Mouse (Mus musculus) cerebellum, adult 9-10 months (tissue): Measurements from ENCODE around the gene Kidins220.

ENCODE experiments used
- DNase-seq: peaks from one replicate; pipeline ENCODE4 v3.0.0; 2022

The Kidins220 gene

DNA sequence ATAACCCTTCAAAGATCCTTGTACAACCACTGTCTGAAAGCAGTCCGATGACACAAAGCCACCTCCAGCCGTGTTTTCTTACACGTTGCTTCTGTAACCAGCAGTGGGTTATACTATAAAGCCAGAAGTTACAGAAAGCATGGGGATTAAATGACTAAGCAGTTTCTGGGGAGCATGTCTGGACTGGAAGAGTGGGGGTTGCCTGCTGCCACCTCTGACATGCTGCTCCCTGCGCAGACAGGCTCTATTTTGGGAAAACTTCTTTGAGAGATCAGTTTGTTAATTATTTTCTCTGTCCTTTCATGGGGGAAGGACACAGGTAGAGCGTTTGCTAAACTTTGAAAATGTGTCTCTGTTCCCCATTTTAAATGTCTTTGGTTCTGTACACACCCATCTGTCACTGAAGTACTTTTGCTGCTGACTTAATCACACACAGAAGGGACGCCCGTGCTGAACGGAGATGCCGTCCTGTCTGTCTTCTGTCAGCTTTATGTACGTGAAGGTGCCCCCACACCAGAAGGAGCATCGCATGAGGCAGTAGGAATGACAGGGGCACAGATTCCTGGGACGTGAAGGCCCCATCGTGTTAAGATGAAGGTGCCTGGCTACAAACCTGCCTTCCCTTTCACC, 11.2 kb upstream of the Kidins220 start:
- no peak for DNase-seq

GRCm38 (mm10) chr12:24965406-24965805, 9.3 kb upstream of the Kidins220 start:
- DNase-seq = peak; percentile 64

DNA sequence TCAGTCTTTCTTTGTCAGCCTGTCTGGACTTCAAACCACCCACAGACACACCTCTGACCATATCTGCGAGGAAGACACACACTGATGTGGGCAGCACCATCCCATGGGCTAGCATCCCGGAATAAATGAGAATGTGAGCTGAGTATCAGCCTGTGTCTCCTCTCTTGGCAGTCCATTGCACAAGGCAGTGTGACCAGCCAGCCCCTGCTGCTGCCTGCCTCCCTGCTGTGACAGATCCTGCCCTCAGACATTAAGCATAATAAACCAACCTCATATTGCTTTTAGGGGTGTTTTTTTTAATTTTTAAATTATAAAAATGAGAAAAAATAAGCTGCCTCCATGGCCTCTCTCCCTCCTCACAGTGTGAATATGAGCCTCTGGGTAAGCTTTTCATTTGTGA, 8.7 kb upstream of the Kidins220 start:
- peak; percentile 45 for DNase-seq

- no peak for DNase-seq
These were observed 3.1 kb upstream of the Kidins220 start for GRCm38 (mm10) chr12:24971490-24972200.

- no peak for DNase-seq
These were observed 2.1 kb upstream of the Kidins220 start for GRCm38 (mm10) chr12:24972371-24973350.

GRCm38 (mm10) chr12:24973586-24973985, 1.1 kb upstream of the Kidins220 start:
- no peak for DNase-seq

GRCm38 (mm10) chr12:24975115-24975733, 499 bp downstream of the Kidins220 start:
- peak; percentile 89 for DNase-seq

DNA sequence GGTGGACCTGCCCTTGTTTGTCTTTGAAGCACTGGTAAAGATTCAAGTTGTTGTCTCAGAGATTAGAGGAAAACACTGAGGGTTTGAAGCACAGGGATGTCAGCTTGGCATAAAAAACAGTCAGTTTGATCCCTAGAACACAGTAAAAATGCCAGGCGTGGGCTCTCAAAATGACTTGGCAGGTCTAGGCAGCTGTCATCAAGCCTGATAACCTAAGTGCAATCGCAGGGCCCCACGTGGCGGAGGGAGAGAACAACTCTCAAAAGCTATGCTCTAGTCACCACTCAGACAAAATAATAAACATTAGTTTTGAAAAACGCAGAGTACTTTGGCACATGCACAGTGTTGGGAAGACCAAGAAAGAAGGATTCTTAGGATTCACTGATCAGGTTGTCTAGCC, 10.5 kb downstream of the Kidins220 start:
- DNase-seq = no peak

DNA sequence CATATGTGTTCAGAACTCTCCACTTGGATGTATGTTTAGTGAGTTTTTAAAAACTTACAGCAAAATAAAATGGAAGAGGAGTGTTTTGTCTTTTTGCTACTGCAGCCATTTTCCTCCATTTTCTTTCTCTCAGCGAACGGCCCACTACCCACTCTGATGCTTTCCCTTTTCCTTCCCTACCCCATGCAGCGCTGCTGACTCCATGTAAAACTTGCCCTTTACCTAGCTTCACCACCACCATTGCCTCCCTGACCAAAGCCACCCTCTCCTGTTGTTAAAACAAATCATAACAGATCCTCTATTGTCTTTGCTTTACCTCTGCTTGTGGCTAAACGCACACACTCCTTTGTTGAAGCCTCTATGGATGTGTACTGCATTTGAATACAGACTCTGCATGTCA, 20.6 kb downstream of the Kidins220 start:
- DNase-seq = no peak

DNA sequence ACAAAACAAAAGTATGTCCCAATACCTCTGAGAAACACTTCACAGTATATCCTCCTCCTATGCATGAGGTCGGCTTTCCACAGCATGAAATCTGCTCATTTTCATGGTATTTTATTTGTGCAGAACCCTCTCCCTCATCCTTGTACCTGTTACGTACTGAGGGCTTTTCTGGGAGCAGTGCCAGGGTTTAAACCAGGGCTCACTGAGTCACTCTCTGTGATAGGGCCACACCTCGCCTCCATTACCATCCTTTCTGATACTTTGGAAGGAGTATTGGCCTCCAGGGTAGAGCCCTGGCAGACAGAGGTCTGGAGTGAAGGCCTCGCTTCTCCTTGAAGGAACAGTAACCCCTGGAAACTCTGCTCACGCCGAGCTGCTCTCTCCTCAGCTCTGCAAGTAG, 30.6 kb downstream of the Kidins220 start:
- DNase-seq = no peak

DNA sequence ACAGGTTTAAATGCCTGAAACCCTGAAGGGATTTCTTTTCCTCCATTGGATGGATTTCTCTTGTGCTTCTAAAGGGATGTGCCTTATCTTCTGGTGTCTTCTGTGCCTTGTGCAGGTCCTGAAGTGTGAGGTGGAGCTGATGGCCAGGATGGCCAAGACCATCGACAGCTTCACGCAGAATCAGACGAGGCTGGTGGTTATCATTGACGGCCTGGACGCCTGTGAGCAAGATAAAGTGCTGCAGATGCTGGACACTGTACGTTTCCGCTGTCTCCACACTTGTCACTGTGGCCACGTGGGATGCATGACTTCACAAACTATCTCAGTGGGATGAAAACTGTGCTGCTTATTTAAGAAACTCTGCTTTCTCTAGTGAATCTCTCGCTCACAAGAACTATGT, 35.2 kb downstream of the Kidins220 start:
- DNase-seq = no peak

DNA sequence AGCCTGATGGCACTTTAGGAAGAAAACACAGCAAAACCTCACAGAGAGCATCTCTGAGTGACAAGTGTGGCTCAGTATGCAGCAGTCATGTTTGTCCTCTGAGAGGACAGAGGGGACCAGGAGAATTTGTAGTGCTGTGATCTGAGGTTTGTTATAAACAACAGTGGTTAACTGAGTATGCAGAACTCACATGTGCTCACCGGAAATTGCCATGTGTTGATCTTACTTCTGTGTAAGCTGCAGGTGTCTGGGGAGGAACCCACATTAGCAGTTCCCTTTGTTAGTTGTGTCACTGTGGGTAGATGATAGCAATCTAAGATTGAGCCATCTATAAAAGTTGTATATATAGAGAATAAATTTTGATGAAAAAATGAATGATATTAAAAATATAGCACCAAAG, 35.7 kb downstream of the Kidins220 start:
- DNase-seq = no peak

- no peak for DNase-seq
These were observed 37.1 kb downstream of the Kidins220 start for GRCm38 (mm10) chr12:25011733-25012367.

DNA sequence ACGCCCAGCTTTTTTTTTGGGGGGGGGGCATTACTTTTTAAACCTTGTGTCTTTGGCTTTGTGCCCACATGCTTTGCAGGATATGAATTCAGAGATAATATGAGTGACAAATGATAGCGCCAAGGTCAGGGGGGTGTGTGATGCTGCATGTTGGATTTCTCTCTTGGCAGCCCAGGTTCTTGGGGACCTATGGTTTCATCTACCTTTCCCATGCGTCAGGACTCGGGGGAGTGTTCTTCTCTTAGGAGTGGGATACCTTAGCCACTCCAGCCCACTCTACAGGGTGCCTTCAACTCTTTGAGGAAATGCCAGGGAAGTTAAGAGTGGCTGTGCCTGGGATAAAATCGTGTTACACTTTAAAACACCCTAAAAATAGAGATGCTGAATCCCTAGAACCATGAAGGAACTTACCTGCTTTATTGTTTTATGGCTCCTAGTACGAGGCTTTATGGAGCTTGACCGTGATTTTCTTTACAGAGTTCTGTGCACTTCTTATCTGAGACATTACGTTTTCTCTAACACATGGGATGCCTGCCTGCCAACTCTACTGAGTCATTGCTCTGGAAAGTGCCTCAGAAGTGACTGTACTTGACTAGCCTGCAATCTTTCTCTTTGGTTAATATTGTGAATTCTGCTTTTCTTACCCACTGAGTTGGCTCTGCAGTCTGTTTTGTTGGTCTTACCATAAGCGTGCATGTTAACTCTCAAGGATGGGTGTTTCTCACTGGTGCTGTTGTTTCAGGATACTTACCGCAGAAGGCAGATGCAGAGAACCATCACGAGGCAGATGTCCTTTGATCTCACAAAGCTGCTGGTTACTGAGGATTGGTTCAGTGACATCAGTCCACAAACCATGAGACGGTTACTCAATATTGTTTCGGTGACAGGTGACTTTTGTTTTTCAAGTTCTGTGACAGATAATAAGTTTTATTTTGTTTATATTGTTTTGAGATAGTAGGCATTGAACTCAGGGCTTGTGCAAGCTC, 38.1 kb downstream of the Kidins220 start:
- no peak for DNase-seq

DNA sequence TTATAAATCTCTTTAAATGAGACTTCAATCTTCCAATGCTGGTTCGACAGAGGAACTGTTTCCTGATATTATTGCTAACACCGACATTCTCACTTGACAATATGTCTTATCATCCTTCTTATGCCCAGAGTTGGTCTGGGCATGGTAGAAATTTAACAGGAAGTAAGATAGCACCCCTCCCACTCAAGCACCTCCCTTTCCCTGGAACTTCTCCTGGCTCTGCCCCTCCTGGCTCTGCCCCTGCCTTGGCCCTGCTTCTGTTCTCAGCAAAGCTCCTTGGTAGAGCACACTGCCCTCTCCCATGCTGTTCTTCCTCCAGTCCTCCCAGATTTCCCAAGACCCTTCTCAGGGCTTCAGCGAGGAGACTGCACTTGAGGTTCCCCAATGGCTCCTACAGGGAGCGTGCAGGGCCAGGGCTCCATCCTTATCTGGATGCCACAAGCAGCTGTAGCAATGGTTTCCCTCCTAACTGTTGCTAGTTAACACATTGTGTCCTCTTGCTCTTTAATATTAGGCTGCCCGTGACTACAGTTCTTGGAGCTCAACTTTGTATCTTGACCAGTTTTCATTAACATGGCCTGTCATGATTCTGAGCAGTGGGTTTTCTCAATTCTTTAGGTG, 39.7 kb downstream of the Kidins220 start:
- DNase-seq = no peak

- no peak for DNase-seq
These were observed 40.2 kb downstream of the Kidins220 start for GRCm38 (mm10) chr12:25014938-25015337.

DNA sequence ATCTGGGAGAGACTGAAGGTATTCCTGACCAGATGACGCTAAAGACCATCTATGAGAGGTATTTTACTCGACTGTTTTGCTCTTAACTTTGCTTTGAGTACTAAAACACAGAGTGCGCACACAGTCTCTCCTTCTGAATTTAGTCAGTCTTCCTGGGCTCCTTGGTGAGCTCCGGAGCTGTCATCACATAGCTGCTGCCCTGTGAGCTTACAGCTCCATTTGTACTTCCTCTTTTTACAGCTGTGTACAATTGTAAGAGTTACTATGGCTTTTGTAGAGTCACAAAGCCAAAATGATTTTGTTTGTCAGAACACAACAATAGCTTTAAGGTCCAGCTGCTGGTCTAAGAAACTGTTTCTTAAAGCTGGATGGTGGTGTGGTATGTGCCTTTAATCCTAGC, 42.3 kb downstream of the Kidins220 start:
- DNase-seq = no peak

DNA sequence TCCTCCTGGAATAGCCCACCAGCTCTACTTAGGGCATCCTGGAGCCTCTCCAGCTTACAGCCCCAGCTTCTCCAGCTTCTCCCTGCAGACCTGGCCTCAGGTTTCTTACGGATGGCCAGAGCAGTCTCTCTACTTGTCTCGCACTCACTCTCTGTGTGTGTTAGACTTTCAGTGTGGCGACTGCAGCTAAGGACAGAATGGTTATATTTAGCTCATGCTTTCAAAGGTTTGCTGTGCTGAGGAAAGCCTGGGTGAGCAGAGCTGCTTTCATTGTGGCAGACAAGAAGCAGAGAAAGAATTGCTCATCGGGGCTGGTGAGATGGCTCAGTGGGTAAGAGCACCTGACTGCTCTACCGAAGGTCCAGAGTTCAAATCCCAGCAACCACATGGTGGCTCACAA, 46.3 kb downstream of the Kidins220 start:
- no peak for DNase-seq

- DNase-seq = no peak
These were observed 50.3 kb downstream of the Kidins220 start for GRCm38 (mm10) chr12:25024862-25025545.

DNA sequence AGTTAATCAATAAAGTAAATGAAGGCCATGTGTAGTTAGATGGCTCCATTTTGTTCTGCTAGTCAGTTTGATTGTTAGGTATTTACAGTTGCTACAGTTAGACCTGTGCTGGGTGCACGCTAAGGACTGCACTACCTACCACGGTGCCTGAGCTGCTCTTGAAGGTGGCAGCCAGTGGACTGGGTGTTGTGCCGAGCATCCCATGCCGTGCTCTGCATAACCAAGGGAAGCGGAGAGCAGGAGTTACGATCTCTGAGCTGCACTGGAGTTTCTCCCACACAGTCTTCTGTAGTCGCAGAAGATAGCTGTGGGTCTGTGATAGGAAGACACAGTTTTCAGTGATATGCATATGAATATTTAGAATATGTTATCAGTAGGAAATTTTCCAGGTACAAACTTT, 51.6 kb downstream of the Kidins220 start:
- no peak for DNase-seq
